Mouse (Mus musculus) heart, adult 2 months (tissue): ENCODE measurements around the gene Slc51a.

Experiments
- CTCF ChIP-seq: fragments of 200-600 bp; IDR thresholded peaks from 2 replicates; pipeline ENCODE4 v1.8.1; 2022; ENCODE audit warnings: antibody characterized with exemption, mild to moderate bottlenecking, moderate library complexity
- POLR2A ChIP-seq: fragments of 200-500 bp; IDR thresholded peaks from 2 replicates; pipeline ENCODE4 v1.6.1; 2011; ENCODE audit warnings: mild to moderate bottlenecking, low read depth, low read length, control low read depth; ENCODE audit not compliant: insufficient read depth

DNA sequence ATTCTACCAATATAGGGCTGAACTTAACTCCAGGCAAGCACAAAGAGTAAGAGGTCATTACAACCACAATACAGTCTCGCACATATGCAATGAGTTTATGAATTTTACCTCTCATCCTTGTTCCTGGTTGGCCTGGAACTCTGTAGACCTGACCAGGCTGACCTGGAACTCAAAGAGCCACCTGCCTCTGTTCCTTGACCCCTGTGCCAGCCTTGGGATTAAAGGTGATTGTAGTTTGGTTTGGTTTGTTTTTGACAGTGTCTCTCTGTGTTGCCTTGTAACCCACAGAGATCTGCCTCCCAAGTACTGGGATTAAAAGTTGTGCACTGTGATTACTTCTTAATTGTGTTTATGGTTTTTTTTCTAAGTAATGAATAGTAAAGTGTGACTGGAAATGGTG lies 30.9 kb downstream of the Slc51a start:
- TF ChIP-seq POLR2A (no peak), CTCF (no peak)
